Mouse (Mus musculus) midbrain, embryonic 15.5 days (tissue): ENCODE measurements around the gene Acsl5. TPM values are rescaled to one million over a fixed set of nuclear protein-coding genes. Genes with fewer than 3 reads are reported as not detected.

Source experiments
- ATAC-seq: fragments of 200-750 bp; cut with Nextera tagmentation; replicated peaks from 2 replicates; pipeline ENCODE4 v1.8.0; 2017; ENCODE audit warnings: moderate TSS enrichment
- H3K27ac ChIP-seq: fragments of 300-500 bp; sonication (generic); 2 replicates; pipeline ENCODE4 v1.5.1; 2015; ENCODE audit warnings: mild to moderate bottlenecking, inconsistent platforms
- H3K27me3 ChIP-seq: fragments of 300-500 bp; sonication (generic); replicated peaks from 2 replicates; pipeline ENCODE4 v1.6.1; 2015; ENCODE audit warnings: inconsistent platforms
- H3K36me3 ChIP-seq: fragments of 300-500 bp; sonication (generic); replicated peaks from 2 replicates; pipeline ENCODE4 v1.6.1; 2015; ENCODE audit warnings: inconsistent platforms
- H3K4me1 ChIP-seq: fragments of 300-500 bp; sonication (generic); 2 replicates; pipeline ENCODE4 v1.6.1; 2015; ENCODE audit warnings: inconsistent platforms
- H3K4me2 ChIP-seq: fragments of 300-500 bp; sonication (generic); 2 replicates; pipeline ENCODE4 v1.6.1; 2015; ENCODE audit warnings: inconsistent platforms, mild to moderate bottlenecking, moderate library complexity
- H3K4me3 ChIP-seq: fragments of 300-500 bp; sonication (generic); 2 replicates; pipeline ENCODE4 v1.5.1; 2015; ENCODE audit warnings: mild to moderate bottlenecking, inconsistent platforms
- H3K9ac ChIP-seq: fragments of 300-500 bp; sonication (generic); 2 replicates; pipeline ENCODE4 v1.6.1; 2015; ENCODE audit warnings: mild to moderate bottlenecking, inconsistent platforms
- H3K9me3 ChIP-seq: fragments of 300-500 bp; sonication (generic); 2 replicates; pipeline ENCODE4 v1.6.1; 2016; ENCODE audit warnings: inconsistent platforms
- WGBS: fragments of 180-500 bp; shearing (Covaris S2); methylation state at CpG from one replicate; pipeline ENCODE4 v1.1.7; 2015; ENCODE audit warnings: mixed read lengths; 5-methylcytosine and 5-hydroxymethylcytosine counted together
- polyA plus RNA-seq: library from polyadenylated mRNA; unstranded; fragments of >200 nt; fragmentation: Nextera tagmentation; extraction: Ambion mirVana; gene quantifications from 2 replicates; pipeline ENCODE4 v1.2.1, GENCODE M21; 2015

Gene Acsl5
- polyA plus RNA-seq, 1 experiment from 2014 or later: 13.4 TPM

DNA sequence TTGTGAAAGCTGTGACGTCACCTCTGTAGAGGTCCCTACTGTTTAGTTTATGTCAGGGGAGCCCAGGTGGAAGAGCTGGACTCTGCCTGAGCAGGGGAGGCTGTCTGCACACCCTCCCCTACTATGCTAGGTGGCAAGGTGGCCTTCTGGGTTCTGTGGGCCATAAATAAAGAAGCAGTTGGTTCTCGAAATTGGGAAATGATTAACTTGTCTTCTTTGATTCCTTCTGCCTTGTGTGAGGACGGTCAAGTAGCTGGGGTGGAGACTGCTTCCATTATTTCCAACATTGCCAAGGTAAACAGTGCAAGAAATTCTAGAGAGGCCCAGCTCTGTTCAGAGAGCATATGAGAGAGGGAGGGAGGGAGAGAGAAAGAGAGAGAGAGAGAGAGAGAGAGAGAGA lies 16.4 kb downstream of the Acsl5 start:
- WGBS: 82% methylated on average over 3 of the region's 3 CpGs
- H3K27ac ChIP-seq: no peak overlapping the region
- no peak for ATAC-seq

DNA sequence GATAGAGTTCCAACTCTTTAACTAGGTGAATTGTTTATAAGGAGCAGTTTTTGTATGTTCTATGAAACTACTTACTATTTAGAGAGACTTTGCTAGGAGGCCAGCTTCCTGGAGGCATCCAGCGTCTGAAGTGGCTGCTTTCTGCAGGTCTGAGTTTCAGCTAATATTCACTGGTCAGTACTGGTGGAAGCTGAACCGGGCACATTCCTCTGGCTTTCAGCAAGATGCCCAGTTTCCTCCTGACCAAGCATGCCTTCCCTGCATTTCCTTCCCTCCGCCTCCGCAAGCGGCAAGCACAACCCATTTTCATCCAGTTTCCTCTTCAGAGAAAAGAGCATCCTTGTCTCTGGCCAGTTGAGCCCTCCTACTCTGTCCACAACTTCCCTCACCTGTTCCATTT lies 17.3 kb downstream of the Acsl5 start:
- no peaks in the 10 kb centered on the region for H3K27me3 ChIP-seq
- ATAC-seq: no peak
- H3K4me2 ChIP-seq: no peak overlapping the region
- no peak overlapping the region for H3K27ac ChIP-seq
- no peak overlapping the region for H3K4me3 ChIP-seq
- WGBS: 79% methylated on average over 5 of the region's 5 CpGs
- no peaks in the 10 kb centered on the region for H3K9me3 ChIP-seq
- H3K4me1 ChIP-seq: no peaks in the 10 kb centered on the region
- H3K36me3 ChIP-seq: no peaks in the 10 kb centered on the region
- no peak overlapping the region for H3K9ac ChIP-seq

More for the DNA sequence above, 16.4 kb downstream of the Acsl5 start:
- Histone ChIP-seq H3K9ac (no peak overlapping the region), H3K9me3 (no peaks in the 10 kb centered on the region), H3K36me3 (no peaks in the 10 kb centered on the region), H3K4me1 (no peaks in the 10 kb centered on the region), H3K4me3 (no peak overlapping the region), H3K27me3 (no peaks in the 10 kb centered on the region), H3K4me2 (no peak overlapping the region)

DNA sequence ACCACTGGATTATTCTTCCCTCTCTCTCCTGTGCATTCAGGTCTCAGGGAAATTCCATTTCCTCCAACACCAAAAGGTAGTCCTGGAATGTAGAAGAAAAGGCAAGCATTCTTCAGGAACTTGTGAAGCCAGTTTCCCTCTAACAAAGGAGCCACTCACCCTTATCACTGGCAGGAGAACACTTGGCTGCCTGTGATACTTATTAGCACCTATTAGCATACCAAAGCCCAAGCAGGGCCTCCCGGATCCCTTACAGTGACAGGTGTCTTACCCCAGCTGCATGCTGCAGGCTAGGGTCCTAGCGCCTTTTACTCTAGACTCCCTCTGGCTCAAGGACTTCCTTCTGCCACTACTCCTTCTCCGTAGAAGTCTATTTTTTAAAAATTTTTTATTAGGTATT lies 19.7 kb downstream of the Acsl5 start:
- Histone ChIP-seq H3K27me3 (no peaks in the 10 kb centered on the region), H3K9me3 (no peaks in the 10 kb centered on the region), H3K27ac (no peak overlapping the region), H3K36me3 (no peaks in the 10 kb centered on the region), H3K4me1 (no peaks in the 10 kb centered on the region), H3K9ac (no peak overlapping the region), H3K4me3 (no peak overlapping the region), H3K4me2 (no peak overlapping the region)
- WGBS: 27% methylated on average over 3 of the region's 3 CpGs
- ATAC-seq: no peak

GRCm38 (mm10) chr19:55273340-55273739 lies 21.6 kb downstream of the Acsl5 start:
- H3K4me2 ChIP-seq: no peak overlapping the region
- no peak for ATAC-seq
- no peaks in the 10 kb centered on the region for H3K27me3 ChIP-seq
- H3K9me3 ChIP-seq: no peaks in the 10 kb centered on the region
- no peaks in the 10 kb centered on the region for H3K36me3 ChIP-seq
- no peak overlapping the region for H3K27ac ChIP-seq
- no peaks in the 10 kb centered on the region for H3K4me1 ChIP-seq
- no peak overlapping the region for H3K4me3 ChIP-seq
- H3K9ac ChIP-seq: no peak overlapping the region
- 78% methylated on average over 6 of the region's 6 CpGs for WGBS

GRCm38 (mm10) chr19:55276100-55276499 lies 24.4 kb downstream of the Acsl5 start:
- Histone ChIP-seq H3K4me1 (no peaks in the 10 kb centered on the region), H3K9ac (no peak overlapping the region), H3K27ac (no peak overlapping the region), H3K36me3 (no peaks in the 10 kb centered on the region), H3K9me3 (no peaks in the 10 kb centered on the region), H3K4me3 (no peak overlapping the region), H3K4me2 (no peak overlapping the region), H3K27me3 (no peaks in the 10 kb centered on the region)
- ATAC-seq: no peak
- 81% methylated on average over 4 of the region's 4 CpGs for WGBS

GRCm38 (mm10) chr19:55276770-55277169 lies 25.0 kb downstream of the Acsl5 start:
- H3K9ac ChIP-seq: no peak overlapping the region
- no peak overlapping the region for H3K4me2 ChIP-seq
- H3K36me3 ChIP-seq: no peaks in the 10 kb centered on the region
- H3K27ac ChIP-seq: no peak overlapping the region
- 94% methylated on average over 3 of the region's 3 CpGs for WGBS
- no peak overlapping the region for H3K4me3 ChIP-seq
- ATAC-seq: no peak
- H3K27me3 ChIP-seq: no peaks in the 10 kb centered on the region
- H3K9me3 ChIP-seq: no peaks in the 10 kb centered on the region
- H3K4me1 ChIP-seq: no peaks in the 10 kb centered on the region

- Histone ChIP-seq H3K36me3 (peaks cover 2% of the 10 kb centered on the region; the same call in 1 of the 2 replicates), H3K27me3 (no peaks in the 10 kb centered on the region), H3K9ac (no peak overlapping the region), H3K27ac (no peak overlapping the region), H3K9me3 (no peaks in the 10 kb centered on the region), H3K4me1 (no peaks in the 10 kb centered on the region), H3K4me3 (no peak overlapping the region), H3K4me2 (no peak overlapping the region)
- WGBS: 96% methylated on average over 4 of the region's 4 CpGs
- no peak for ATAC-seq
Measured at GRCm38 (mm10) chr19:55284093-55284492, 32.4 kb downstream of the Acsl5 start.

- H3K27ac ChIP-seq: no peak overlapping the region
- WGBS: 92% methylated on average over 4 of the region's 4 CpGs
- no peaks in the 10 kb centered on the region for H3K4me1 ChIP-seq
- peaks cover 2% of the 10 kb centered on the region; the same call in 1 of the 2 replicates for H3K36me3 ChIP-seq
- ATAC-seq: no peak
- H3K27me3 ChIP-seq: no peaks in the 10 kb centered on the region
- H3K4me2 ChIP-seq: no peak overlapping the region
- H3K4me3 ChIP-seq: no peak overlapping the region
- H3K9ac ChIP-seq: no peak overlapping the region
- H3K9me3 ChIP-seq: no peaks in the 10 kb centered on the region
Measured at GRCm38 (mm10) chr19:55286034-55286433, 34.3 kb downstream of the Acsl5 start.

GRCm38 (mm10) chr19:55288974-55289373 lies 37.2 kb downstream of the Acsl5 start:
- Histone ChIP-seq H3K9ac (no peak overlapping the region), H3K9me3 (no peaks in the 10 kb centered on the region), H3K4me3 (no peak overlapping the region), H3K4me2 (no peak overlapping the region), H3K36me3 (peaks cover 2% of the 10 kb centered on the region; the same call in 1 of the 2 replicates), H3K27me3 (no peaks in the 10 kb centered on the region), H3K27ac (no peak overlapping the region), H3K4me1 (no peaks in the 10 kb centered on the region)
- ATAC-seq: no peak

DNA sequence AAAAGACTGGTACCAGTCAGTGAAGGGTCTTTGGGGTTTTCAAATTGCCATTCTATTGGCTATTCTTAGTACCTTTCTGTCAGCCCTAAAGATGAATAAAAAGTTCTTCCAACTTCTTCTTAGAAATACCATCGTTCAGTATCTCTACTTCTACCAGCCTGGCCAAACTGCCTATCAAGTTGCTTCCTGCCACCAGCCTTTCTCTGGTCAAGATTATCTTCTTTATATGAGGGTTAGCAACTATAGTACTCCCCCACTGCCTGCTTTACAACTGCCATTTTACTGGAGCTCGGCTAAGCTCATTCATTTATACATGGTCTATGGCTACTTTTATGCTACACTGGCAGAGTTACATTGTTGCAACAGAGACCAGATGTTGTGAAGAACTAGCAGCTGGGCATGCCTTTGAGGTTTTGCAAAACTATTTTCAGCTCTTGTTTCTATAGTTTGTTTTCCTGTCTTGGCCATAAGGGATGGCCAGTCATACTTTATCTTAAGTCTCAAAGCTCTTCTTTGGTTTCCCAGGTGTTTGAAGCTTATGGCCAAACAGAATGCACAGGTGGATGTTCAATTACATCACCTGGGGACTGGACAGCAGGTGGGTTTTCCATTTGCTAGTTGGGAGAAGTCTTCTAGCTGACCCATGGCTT lies 39.0 kb downstream of the Acsl5 start:
- Histone ChIP-seq H3K9ac (no peak overlapping the region), H3K36me3 (peaks cover 8% of the 10 kb centered on the region; the same call in 1 of the 2 replicates), H3K4me1 (no peaks in the 10 kb centered on the region), H3K4me3 (no peak overlapping the region), H3K27ac (no peak overlapping the region), H3K4me2 (no peak overlapping the region), H3K27me3 (no peaks in the 10 kb centered on the region), H3K9me3 (no peaks in the 10 kb centered on the region)
- no peak for ATAC-seq
- WGBS: 92% methylated on average over 2 of the region's 2 CpGs

- WGBS: 94% methylated on average over 2 of the region's 2 CpGs
- Histone ChIP-seq H3K27ac (no peak overlapping the region), H3K36me3 (peaks cover 11% of the 10 kb centered on the region; the same call in 1 of the 2 replicates), H3K4me2 (no peak overlapping the region), H3K27me3 (no peaks in the 10 kb centered on the region), H3K9ac (no peak overlapping the region), H3K4me1 (no peaks in the 10 kb centered on the region), H3K4me3 (no peak overlapping the region), H3K9me3 (no peaks in the 10 kb centered on the region)
- no peak for ATAC-seq
Measured at GRCm38 (mm10) chr19:55292210-55292850, 40.6 kb downstream of the Acsl5 start.

- Histone ChIP-seq H3K36me3 (peaks cover 11% of the 10 kb centered on the region; the same call in 1 of the 2 replicates), H3K27ac (no peak overlapping the region), H3K4me2 (no peak overlapping the region), H3K9me3 (no peaks in the 10 kb centered on the region), H3K4me3 (no peak overlapping the region), H3K4me1 (no peaks in the 10 kb centered on the region), H3K9ac (no peak overlapping the region), H3K27me3 (no peaks in the 10 kb centered on the region)
- 29% methylated on average over 4 of the region's 4 CpGs for WGBS
- no peak for ATAC-seq
Measured at GRCm38 (mm10) chr19:55293175-55293574, 41.4 kb downstream of the Acsl5 start.

GRCm38 (mm10) chr19:55295075-55295474 lies 43.3 kb downstream of the Acsl5 start:
- Histone ChIP-seq H3K27me3 (no peaks in the 10 kb centered on the region), H3K36me3 (peaks cover 12% of the 10 kb centered on the region; the same call in 1 of the 2 replicates), H3K9me3 (no peaks in the 10 kb centered on the region), H3K4me1 (no peaks in the 10 kb centered on the region), H3K4me3 (no peak overlapping the region), H3K9ac (no peak overlapping the region), H3K27ac (no peak overlapping the region), H3K4me2 (no peak overlapping the region)
- no peak for ATAC-seq
- 92% methylated on average over 9 of the region's 9 CpGs for WGBS
